Mouse (Mus musculus) ES-CJ7 (cell line): ENCODE results near the gene Actr2.

Experiments used
- DNase-seq: peaks from one replicate; pipeline ENCODE4 v3.0.0; 2011; ENCODE audit warnings: low read depth, low spot score

Actr2 gene

GRCm38 (mm10) chr11:20013366-20013765, 99.3 kb downstream of the Actr2 start:
- DNase-seq = no peak
